Mouse (Mus musculus) heart, adult 2 months (tissue): ENCODE measurements around the gene Unc45a.
"Not testable (repeated sequence)": the region's sequence is repeated elsewhere in the genome, so short reads cannot be mapped to it uniquely, and the experiment has no call there.

Experiments used
- CTCF ChIP-seq: fragments of 200-600 bp; IDR thresholded peaks from 2 replicates; pipeline ENCODE4 v1.8.1; 2022; ENCODE audit warnings: antibody characterized with exemption, mild to moderate bottlenecking, moderate library complexity
- EP300 ChIP-seq: fragments of 200-500 bp; IDR thresholded peaks from 2 replicates; pipeline ENCODE4 v1.6.1; 2011; ENCODE audit warnings: low read depth, low read length, control low read depth; ENCODE audit not compliant: insufficient read depth
- POLR2A ChIP-seq: fragments of 200-500 bp; IDR thresholded peaks from 2 replicates; pipeline ENCODE4 v1.6.1; 2011; ENCODE audit warnings: mild to moderate bottlenecking, low read depth, low read length, control low read depth; ENCODE audit not compliant: insufficient read depth

GRCm38 (mm10) chr7:80324816-80325119 is 16.0 kb downstream of the Unc45a start:
- not testable (repeated sequence) for TF ChIP-seq CTCF, POLR2A, EP300
